Mouse (Mus musculus) spleen, adult 2 months (tissue): ENCODE measurements around the gene Pdpr. TPM values are rescaled to one million over a fixed set of nuclear protein-coding genes. Genes with fewer than 3 reads are reported as not detected.
A peak's percentile ranks its signal among the peaks of the same experiment; 100 is the strongest.
"Not testable (repeated sequence)": the region's sequence is repeated elsewhere in the genome, so short reads cannot be mapped to it uniquely, and the experiment has no call there.

Source experiments
- DNase-seq, 2 experiments: peaks; one replicate each; pipeline versions ENCODE4 v3.0.0 to v3.0.0-alpha.2; 2012 to 2021; ENCODE audit warnings: low spot score in 2 of 2, low read depth in 1 of 2
- H3K27ac ChIP-seq: fragments of 200-500 bp; 2 replicates; pipeline ENCODE4 v1.5.1; 2012; ENCODE audit warnings: low read length, inconsistent platforms; ENCODE audit not compliant: insufficient read depth
- H3K27me3 ChIP-seq: fragments of 200-500 bp; 2 replicates; pipeline ENCODE4 v1.6.1; 2012; ENCODE audit warnings: mild to moderate bottlenecking, moderate library complexity, low read length, inconsistent platforms; ENCODE audit not compliant: control insufficient read depth, insufficient read depth
- H3K36me3 ChIP-seq: fragments of 200-500 bp; 2 replicates; pipeline ENCODE4 v1.6.1; 2012; ENCODE audit warnings: mild to moderate bottlenecking, low read length, inconsistent platforms; ENCODE audit not compliant: control insufficient read depth, insufficient read depth
- H3K4me1 ChIP-seq: fragments of 200-500 bp; 2 replicates; pipeline ENCODE4 v1.6.1; 2011; ENCODE audit warnings: inconsistent platforms; ENCODE audit not compliant: control insufficient read depth, insufficient read depth, insufficient read length
- H3K4me3 ChIP-seq: fragments of 200-500 bp; 2 replicates; pipeline ENCODE4 v1.5.1; 2011; ENCODE audit warnings: mild to moderate bottlenecking, inconsistent platforms; ENCODE audit not compliant: insufficient read depth, insufficient read length; ENCODE audit errors: extremely low read depth
- CTCF ChIP-seq: fragments of 200-500 bp; IDR thresholded peaks from 2 replicates; pipeline ENCODE4 v1.5.1; 2011; ENCODE audit warnings: mild to moderate bottlenecking, inconsistent platforms; ENCODE audit not compliant: insufficient read depth, insufficient read length, insufficient replicate concordance; ENCODE audit errors: extremely low read depth
- POLR2A ChIP-seq: fragments of 200-500 bp; IDR thresholded peaks from 2 replicates; pipeline ENCODE4 v1.6.1; 2011; ENCODE audit warnings: low read depth, low read length, inconsistent platforms
- WGBS: fragments of 180-500 bp; shearing (Covaris S2); methylation state at CpG from one replicate; pipeline ENCODE4 v1.1.7; 2018; 5-methylcytosine and 5-hydroxymethylcytosine counted together
- polyA plus RNA-seq: library from polyadenylated mRNA; depleted of rRNA; stranded (reverse); fragments of >200 nt; gene quantifications from 2 replicates; pipeline ENCODE4 v1.2.3, GENCODE M21; 2012

Pdpr gene
- polyA plus RNA-seq, 1 experiment, result 8.6 TPM

DNA sequence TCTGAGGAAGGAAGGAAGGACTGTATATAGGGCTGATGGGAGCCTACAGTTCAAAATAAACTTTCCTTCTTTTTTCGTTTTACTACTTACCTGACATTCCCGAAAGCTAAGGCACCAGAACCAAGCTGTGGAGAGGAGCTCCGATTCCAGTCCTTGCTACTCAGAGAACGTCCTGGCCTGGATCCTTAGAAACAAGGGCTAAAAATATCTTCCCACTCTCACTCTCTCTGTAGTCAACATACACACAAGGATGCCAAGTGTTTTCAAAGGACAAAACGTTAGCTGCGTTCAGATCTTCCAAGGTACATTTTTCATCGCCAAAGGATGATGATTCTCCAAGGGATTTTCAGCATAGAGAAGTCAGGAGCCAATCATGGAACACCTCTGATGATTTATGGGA is 2.7 kb upstream of the Pdpr start:
- peaks cover 10% of the 10 kb centered on the region for H3K4me1 ChIP-seq
- 78% methylated on average over 7 of the region's 7 CpGs for WGBS
- no peaks in the 10 kb centered on the region for H3K27me3 ChIP-seq
- H3K27ac ChIP-seq, result no peak overlapping the region
- TF ChIP-seq CTCF, result no peak
- H3K36me3 ChIP-seq, result no peaks in the 10 kb centered on the region
- H3K4me3 ChIP-seq, result no peak overlapping the region
- DNase-seq, result no peak

DNA sequence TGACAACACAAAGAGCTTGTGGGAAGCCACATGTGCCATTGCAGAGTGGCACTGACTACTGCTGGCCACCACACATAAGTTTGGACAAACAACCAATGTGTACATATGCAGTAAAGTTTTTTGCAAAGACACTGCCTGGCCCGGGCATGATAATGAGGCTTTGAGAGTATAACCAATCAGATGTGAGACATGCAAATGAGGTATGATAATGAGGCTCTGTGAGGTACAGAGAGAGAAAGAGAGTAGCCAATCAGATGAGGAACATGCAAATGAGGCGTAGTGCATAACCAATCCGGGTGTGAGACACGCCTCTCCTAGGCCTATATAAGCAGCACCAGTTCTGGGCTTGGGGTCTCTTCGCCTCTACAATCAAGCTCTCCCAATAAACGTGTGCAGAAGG is 2.1 kb upstream of the Pdpr start, which contains the start of gene Clec18a:
Clec18a (minus strand) TSS at position 101 of the 400 bp plus-strand sequence.
- H3K27me3 ChIP-seq, H3K4me1 ChIP-seq, DNase-seq, H3K27ac ChIP-seq, H3K36me3 ChIP-seq, H3K4me3 ChIP-seq: not testable (repeated sequence)
- WGBS, result 89% methylated on average over 6 of the region's 6 CpGs

DNA sequence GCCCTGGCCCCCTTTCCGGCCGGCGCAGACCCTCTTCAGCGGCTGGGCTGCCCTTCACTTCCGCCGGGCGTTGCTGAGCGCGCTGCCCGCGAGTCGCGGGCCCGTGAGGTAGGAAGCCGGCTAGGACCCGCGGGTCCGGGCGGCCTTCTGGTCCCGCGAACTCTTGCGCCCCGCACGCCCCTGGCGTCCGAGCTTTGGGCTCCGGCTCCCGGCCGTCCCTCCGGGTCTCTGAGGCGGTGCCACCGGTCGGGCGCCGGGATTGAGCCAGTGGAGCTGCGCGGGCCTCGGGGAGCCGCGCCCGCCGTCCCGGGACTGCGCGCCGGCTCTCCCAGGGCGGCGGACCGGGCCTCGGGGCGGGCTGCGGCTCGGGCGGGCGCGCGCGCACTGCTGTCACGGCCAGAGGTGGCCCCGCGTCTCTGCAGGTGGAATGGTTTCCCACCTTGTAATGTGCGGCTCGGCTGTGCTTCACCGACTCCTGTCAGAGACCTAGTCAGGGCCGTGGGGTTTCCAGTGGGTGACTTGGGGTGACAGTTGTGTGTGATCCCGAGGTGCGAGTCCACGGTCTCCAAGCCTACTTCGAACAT is 381 bp downstream of the Pdpr start:
- H3K4me3 ChIP-seq, result peak overlapping the region; percentile 72
- H3K27me3 ChIP-seq, DNase-seq, H3K4me1 ChIP-seq, H3K27ac ChIP-seq, H3K36me3 ChIP-seq: not testable (repeated sequence)
- under 1% methylated on average over 56 of the region's 69 CpGs for WGBS

DNA sequence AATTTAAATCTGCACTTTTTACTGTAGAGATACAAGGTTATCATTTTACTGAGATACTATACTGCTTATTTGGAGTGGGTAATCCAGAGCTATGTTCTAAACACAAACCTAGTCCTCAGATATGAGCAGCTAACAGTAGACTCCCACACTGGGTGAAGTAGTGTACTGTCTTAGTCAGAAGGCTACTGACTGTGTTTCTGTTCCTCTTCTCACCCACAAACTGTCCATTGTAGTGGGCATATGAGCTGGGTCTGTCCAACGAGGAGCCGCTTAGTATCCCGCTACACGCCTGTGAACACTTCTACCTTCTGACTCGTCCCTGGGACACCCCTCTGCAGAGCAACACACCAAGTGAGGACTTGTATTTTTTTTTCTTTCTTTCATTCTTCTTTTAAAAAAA is 20.5 kb downstream of the Pdpr start:
- H3K27ac ChIP-seq, result no peak overlapping the region
- H3K4me1 ChIP-seq, result no peaks in the 10 kb centered on the region
- peaks cover 17% of the 10 kb centered on the region for H3K36me3 ChIP-seq
- no peak for TF ChIP-seq POLR2A
- TF ChIP-seq CTCF, result no peak
- WGBS, result 95% methylated on average over 5 of the region's 5 CpGs
- DNase-seq, result no peak
- no peaks in the 10 kb centered on the region for H3K27me3 ChIP-seq
- no peak overlapping the region for H3K4me3 ChIP-seq

DNA sequence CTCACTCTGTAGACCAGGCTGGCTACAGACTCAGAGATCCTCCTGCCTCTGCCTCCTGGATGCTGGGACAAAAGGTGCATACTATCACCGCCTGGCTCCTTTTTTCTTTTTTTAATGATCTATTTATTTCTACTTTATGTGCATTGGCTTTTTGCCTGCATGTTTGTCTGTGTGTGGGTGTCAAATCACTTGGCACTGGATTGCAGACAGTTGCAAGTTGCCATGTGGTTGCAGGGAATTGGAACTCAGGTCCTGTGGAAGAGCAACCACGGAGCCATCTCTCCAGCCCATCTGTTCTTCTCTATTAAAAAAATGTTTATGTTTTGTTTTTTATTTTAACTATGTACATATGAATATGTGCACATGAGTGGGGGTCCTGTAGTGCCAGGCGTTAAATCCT is 25.1 kb downstream of the Pdpr start:
- Histone ChIP-seq H3K36me3 (peaks cover 34% of the 10 kb centered on the region), H3K4me3 (no peak overlapping the region), H3K27ac (no peak overlapping the region), H3K27me3 (no peaks in the 10 kb centered on the region), H3K4me1 (no peaks in the 10 kb centered on the region)
- TF ChIP-seq POLR2A, result no peak
- TF ChIP-seq CTCF, result no peak
- no peak for DNase-seq
- WGBS, result 93% methylated on average over 3 of the region's 3 CpGs

DNA sequence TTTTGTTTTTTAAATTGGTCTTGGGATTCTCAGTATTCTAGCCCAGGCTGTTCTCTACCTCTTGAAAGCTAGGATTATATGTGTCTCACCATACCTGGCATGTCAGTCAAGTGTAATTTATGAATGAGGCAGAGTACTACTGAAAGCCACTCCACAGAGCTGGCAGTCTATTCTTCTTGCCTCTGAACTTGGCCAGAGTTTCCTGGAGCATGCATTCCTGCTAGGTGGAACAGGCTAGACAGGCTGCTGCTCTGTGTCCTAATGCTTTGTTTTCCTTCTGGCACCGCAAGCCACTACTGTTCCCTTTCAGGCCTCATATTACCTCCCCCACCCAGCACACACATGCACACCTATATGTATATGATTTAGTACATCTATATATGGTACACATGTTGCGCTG is 36.3 kb downstream of the Pdpr start:
- no peaks in the 10 kb centered on the region for H3K4me1 ChIP-seq
- DNase-seq, result no peak
- no peak overlapping the region for H3K27ac ChIP-seq
- no peaks in the 10 kb centered on the region for H3K27me3 ChIP-seq
- WGBS, result 98% methylated on average over 2 of the region's 2 CpGs
- TF ChIP-seq CTCF (no peak), POLR2A (no peak)
- H3K4me3 ChIP-seq, result no peak overlapping the region
- H3K36me3 ChIP-seq, result peaks cover 38% of the 10 kb centered on the region

DNA sequence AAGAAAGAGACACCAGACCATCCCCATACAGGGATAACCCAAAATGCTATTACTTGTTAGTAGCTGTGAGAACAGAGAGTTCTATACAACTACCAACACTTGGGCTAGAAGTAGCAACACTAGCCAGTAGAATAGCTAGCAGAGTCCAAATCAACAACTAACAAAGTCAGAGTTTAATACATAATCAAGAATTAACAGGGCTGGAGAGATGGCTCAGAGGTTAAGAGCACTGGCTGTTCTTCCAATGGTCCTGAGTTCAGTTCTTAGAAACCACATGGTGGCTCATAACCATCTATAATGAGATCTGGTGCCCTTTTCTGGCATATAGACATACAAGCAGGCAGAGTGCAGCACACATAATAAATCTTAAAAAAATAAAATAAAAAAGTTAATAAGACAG is 48.1 kb downstream of the Pdpr start:
- Histone ChIP-seq H3K27ac (no peak overlapping the region), H3K27me3 (no peaks in the 10 kb centered on the region), H3K4me3 (no peak overlapping the region), H3K36me3 (no peaks in the 10 kb centered on the region), H3K4me1 (peaks cover 4% of the 10 kb centered on the region; the same call in 1 of the 2 replicates)
- no peak for TF ChIP-seq CTCF
- TF ChIP-seq POLR2A, result no peak
- DNase-seq, result no peak

DNA sequence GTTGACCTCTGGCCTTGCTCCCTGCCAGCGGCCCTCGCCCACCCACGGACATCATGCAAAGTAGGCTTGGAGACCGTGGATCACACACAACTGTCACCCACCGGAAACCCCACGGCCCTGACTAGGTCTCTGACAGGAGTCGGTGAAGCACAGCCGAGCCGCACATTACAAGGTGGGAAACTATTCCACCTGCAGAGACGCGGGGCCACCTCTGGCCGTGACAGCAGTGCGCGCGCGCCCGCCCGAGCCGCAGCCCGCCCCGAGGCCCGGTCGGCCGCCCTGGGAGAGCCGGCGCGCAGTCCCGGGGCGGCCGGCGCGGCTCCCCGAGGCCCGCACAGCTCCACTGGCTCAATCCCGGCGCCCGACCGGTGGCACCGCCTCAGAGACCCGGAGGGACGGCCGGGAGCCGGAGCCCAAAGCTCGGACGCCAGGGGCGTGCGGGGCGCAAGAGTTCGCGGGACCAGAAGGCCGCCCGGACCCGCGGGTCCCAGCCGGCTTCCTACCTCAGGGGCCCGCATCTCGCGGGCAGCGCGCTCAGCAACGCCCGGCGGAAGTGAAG is 50.5 kb downstream of the Pdpr start:
- not testable (repeated sequence) for H3K27me3 ChIP-seq, H3K27ac ChIP-seq, H3K4me1 ChIP-seq, H3K36me3 ChIP-seq
- peak overlapping the region; percentile 69 for H3K4me3 ChIP-seq
- WGBS, result 1% methylated on average over 48 of the region's 63 CpGs
- peak in 1 of 2 experiments; percentile 8 for DNase-seq

DNA sequence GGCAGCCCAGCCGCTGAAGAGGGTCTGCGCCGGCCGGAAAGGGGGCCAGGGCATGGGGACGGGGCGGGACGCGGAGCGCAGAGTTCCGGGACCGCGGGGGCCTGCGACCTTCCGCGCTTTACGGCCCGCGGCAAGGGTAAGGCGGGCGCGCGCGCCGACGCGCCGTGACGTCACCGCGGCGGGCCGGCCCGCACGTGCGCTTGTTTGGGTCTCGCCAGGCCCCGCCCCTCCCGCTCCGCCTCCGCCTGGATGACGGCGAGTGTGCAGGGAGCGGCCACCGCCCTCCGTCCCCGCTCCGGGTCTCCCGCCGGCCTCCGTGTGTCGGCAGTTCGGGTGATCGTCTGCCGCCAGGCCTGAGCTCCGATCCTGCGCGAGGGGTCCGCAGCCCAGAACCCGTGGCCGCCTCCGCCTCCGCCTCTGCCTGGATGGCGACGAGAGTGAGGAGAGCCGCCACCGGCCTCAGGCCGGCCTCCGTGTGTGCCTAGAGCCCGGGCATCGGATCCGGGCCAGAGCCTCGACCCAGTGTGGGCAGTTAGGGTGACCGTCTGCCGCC is 51.1 kb downstream of the Pdpr start:
- H3K27me3 ChIP-seq, H3K4me1 ChIP-seq, H3K27ac ChIP-seq, H3K36me3 ChIP-seq: not testable (repeated sequence)
- DNase-seq, result peak; percentile 78 to 90
- peak overlapping the region; percentile 74 for H3K4me3 ChIP-seq
- WGBS, result under 1% methylated on average over 41 of the region's 74 CpGs
